Mouse (Mus musculus) midbrain, embryonic 10.5 days (tissue): Measurements from ENCODE around the gene Slc25a21. TPM values are rescaled to one million over a fixed set of nuclear protein-coding genes. Genes with fewer than 3 reads are reported as not detected.

Experiments used
- DNase-seq: peaks from one replicate; pipeline ENCODE4 v3.0.0-alpha.2; 2017; ENCODE audit warnings: low spot score
- H3K27ac ChIP-seq: fragments of 300-500 bp; sonication (generic); replicated peaks from 2 replicates; pipeline ENCODE4 v1.5.1; 2016; ENCODE audit warnings: mild to moderate bottlenecking
- H3K27me3 ChIP-seq: fragments of 300-500 bp; sonication (generic); 2 replicates; pipeline ENCODE4 v1.6.1; 2016; ENCODE audit warnings: low read depth, mild to moderate bottlenecking; ENCODE audit not compliant: poor library complexity, severe bottlenecking
- H3K36me3 ChIP-seq: fragments of 300-500 bp; sonication (generic); 2 replicates; pipeline ENCODE4 v1.6.1; 2016; ENCODE audit warnings: mild to moderate bottlenecking, moderate library complexity
- H3K4me1 ChIP-seq: fragments of 300-500 bp; sonication (generic); 2 replicates; pipeline ENCODE4 v1.6.1; 2016
- H3K4me3 ChIP-seq: fragments of 300-500 bp; sonication (generic); 2 replicates; pipeline ENCODE4 v1.5.1; 2016; ENCODE audit warnings: mild to moderate bottlenecking, moderate library complexity
- H3K9me3 ChIP-seq: fragments of 300-500 bp; sonication (generic); replicated peaks from 2 replicates; pipeline ENCODE4 v1.6.1; 2016; ENCODE audit warnings: mild to moderate bottlenecking
- WGBS: fragments of 180-500 bp; shearing (Covaris S2); methylation state at CpG from one replicate; pipeline ENCODE4 v1.1.7; 2016; 5-methylcytosine and 5-hydroxymethylcytosine counted together
- polyA plus RNA-seq: library from polyadenylated mRNA; unstranded; fragments of >200 nt; fragmentation: Nextera tagmentation; extraction: Ambion mirVana; gene quantifications from 2 replicates; pipeline ENCODE4 v1.2.1, GENCODE M21; 2016

Gene Slc25a21
- polyA plus RNA-seq, 1 experiment from 2014 or later = 4.0 TPM

GRCm38 (mm10) chr12:56820604-56821003 lies 376.7 kb downstream of the Slc25a21 start:
- Histone ChIP-seq H3K4me3 (no peak overlapping the region), H3K9me3 (no peaks in the 10 kb centered on the region), H3K27me3 (0 out of 2 replicates have a peak, but pooled peaks cover 4% of the 10 kb centered on the region), H3K4me1 (no peaks in the 10 kb centered on the region), H3K36me3 (no peaks in the 10 kb centered on the region), H3K27ac (no peak overlapping the region)
- DNase-seq = no peak
- 88% methylated on average over 2 of the region's 2 CpGs for WGBS

- H3K27ac ChIP-seq = no peak overlapping the region
- WGBS = 76% methylated on average over 2 of the region's 2 CpGs
- no peaks in the 10 kb centered on the region for H3K9me3 ChIP-seq
- peaks cover 10% of the 10 kb centered on the region for H3K4me1 ChIP-seq
- H3K4me3 ChIP-seq = no peak overlapping the region
- no peak for DNase-seq
- H3K36me3 ChIP-seq = no peaks in the 10 kb centered on the region
- no peaks in the 10 kb centered on the region for H3K27me3 ChIP-seq
Observed at GRCm38 (mm10) chr12:56807483-56807882, 389.8 kb downstream of the Slc25a21 start.

- Histone ChIP-seq H3K4me1 (peaks cover 10% of the 10 kb centered on the region), H3K27me3 (no peaks in the 10 kb centered on the region), H3K9me3 (no peaks in the 10 kb centered on the region), H3K36me3 (no peaks in the 10 kb centered on the region), H3K27ac (no peak overlapping the region), H3K4me3 (no peak overlapping the region)
- no peak for DNase-seq
- WGBS = 92% methylated on average over 2 of the region's 2 CpGs
Observed at GRCm38 (mm10) chr12:56807078-56807477, 390.2 kb downstream of the Slc25a21 start.

GRCm38 (mm10) chr12:56804487-56804886 lies 392.8 kb downstream of the Slc25a21 start:
- Histone ChIP-seq H3K27me3 (no peaks in the 10 kb centered on the region), H3K4me1 (peaks cover 10% of the 10 kb centered on the region), H3K36me3 (no peaks in the 10 kb centered on the region), H3K9me3 (no peaks in the 10 kb centered on the region), H3K4me3 (no peak overlapping the region), H3K27ac (no peak overlapping the region)
- whole genome bisulfite sequencing = 54% methylated on average over 3 of the region's 3 CpGs
- no peak for DNase-seq

GRCm38 (mm10) chr12:56798641-56799415 lies 398.4 kb downstream of the Slc25a21 start:
- Histone ChIP-seq H3K36me3 (no peaks in the 10 kb centered on the region), H3K9me3 (no peaks in the 10 kb centered on the region), H3K4me1 (no peaks in the 10 kb centered on the region), H3K27ac (no peak overlapping the region), H3K4me3 (no peak overlapping the region), H3K27me3 (no peaks in the 10 kb centered on the region)
- 67% methylated on average over 6 of the region's 6 CpGs for WGBS
- no peak for DNase-seq

GRCm38 (mm10) chr12:56789236-56789635 lies 408.0 kb downstream of the Slc25a21 start:
- Histone ChIP-seq H3K27me3 (no peaks in the 10 kb centered on the region), H3K9me3 (no peaks in the 10 kb centered on the region), H3K4me1 (peaks cover 5% of the 10 kb centered on the region; the same call in 1 of the 2 replicates), H3K36me3 (no peaks in the 10 kb centered on the region), H3K27ac (no peak overlapping the region), H3K4me3 (no peak overlapping the region)
- WGBS = 80% methylated on average over 4 of the region's 4 CpGs
- DNase-seq = no peak

GRCm38 (mm10) chr12:56785250-56785649 lies 412.0 kb downstream of the Slc25a21 start:
- WGBS = 78% methylated on average over 1 of the region's 1 CpGs

GRCm38 (mm10) chr12:56781196-56781595 lies 416.1 kb downstream of the Slc25a21 start:
- no peaks in the 10 kb centered on the region for H3K4me1 ChIP-seq
- 87% methylated on average over 5 of the region's 5 CpGs for WGBS

More at GRCm38 (mm10) chr12:56785250-56785649, 412.0 kb downstream of the Slc25a21 start:
- no peaks in the 10 kb centered on the region for H3K27me3 ChIP-seq
- no peak overlapping the region for H3K4me3 ChIP-seq
- no peak for DNase-seq
- H3K9me3 ChIP-seq = no peaks in the 10 kb centered on the region
- no peaks in the 10 kb centered on the region for H3K36me3 ChIP-seq
- no peak overlapping the region for H3K27ac ChIP-seq
- no peaks in the 10 kb centered on the region for H3K4me1 ChIP-seq

GRCm38 (mm10) chr12:56779621-56780020 lies 417.7 kb downstream of the Slc25a21 start:
- no peaks in the 10 kb centered on the region for H3K27me3 ChIP-seq
- WGBS = 89% methylated on average over 3 of the region's 3 CpGs
- H3K4me3 ChIP-seq = no peak overlapping the region
- H3K36me3 ChIP-seq = no peaks in the 10 kb centered on the region
- H3K4me1 ChIP-seq = no peaks in the 10 kb centered on the region
- no peak overlapping the region for H3K27ac ChIP-seq
- DNase-seq = no peak
- H3K9me3 ChIP-seq = no peaks in the 10 kb centered on the region

More at GRCm38 (mm10) chr12:56781196-56781595, 416.1 kb downstream of the Slc25a21 start:
- H3K36me3 ChIP-seq = no peaks in the 10 kb centered on the region
- no peak overlapping the region for H3K27ac ChIP-seq
- no peaks in the 10 kb centered on the region for H3K27me3 ChIP-seq
- no peak for DNase-seq
- no peak overlapping the region for H3K4me3 ChIP-seq
- no peaks in the 10 kb centered on the region for H3K9me3 ChIP-seq

- no peaks in the 10 kb centered on the region for H3K27me3 ChIP-seq
- no peak for DNase-seq
- no peak overlapping the region for H3K27ac ChIP-seq
- H3K4me1 ChIP-seq = no peaks in the 10 kb centered on the region
- WGBS = 78% methylated on average over 6 of the region's 6 CpGs
- H3K9me3 ChIP-seq = no peaks in the 10 kb centered on the region
- H3K36me3 ChIP-seq = no peaks in the 10 kb centered on the region
- no peak overlapping the region for H3K4me3 ChIP-seq
Observed at GRCm38 (mm10) chr12:56773941-56774340, 423.3 kb downstream of the Slc25a21 start.

- H3K9me3 ChIP-seq = no peaks in the 10 kb centered on the region
- H3K4me1 ChIP-seq = no peaks in the 10 kb centered on the region
- 88% methylated on average over 5 of the region's 5 CpGs for WGBS
- no peak overlapping the region for H3K27ac ChIP-seq
- H3K36me3 ChIP-seq = no peaks in the 10 kb centered on the region
- DNase-seq = no peak
- no peaks in the 10 kb centered on the region for H3K27me3 ChIP-seq
- H3K4me3 ChIP-seq = no peak overlapping the region
Observed at GRCm38 (mm10) chr12:56769421-56769820, 427.9 kb downstream of the Slc25a21 start.

GRCm38 (mm10) chr12:56767474-56767873 lies 429.8 kb downstream of the Slc25a21 start:
- no peaks in the 10 kb centered on the region for H3K36me3 ChIP-seq
- H3K4me3 ChIP-seq = no peak overlapping the region
- no peak for DNase-seq
- H3K9me3 ChIP-seq = no peaks in the 10 kb centered on the region
- no peaks in the 10 kb centered on the region for H3K4me1 ChIP-seq
- H3K27me3 ChIP-seq = no peaks in the 10 kb centered on the region
- no peak overlapping the region for H3K27ac ChIP-seq
- 86% methylated on average over 6 of the region's 6 CpGs for WGBS

GRCm38 (mm10) chr12:56737104-56737503 lies 460.2 kb downstream of the Slc25a21 start:
- Histone ChIP-seq H3K9me3 (no peaks in the 10 kb centered on the region), H3K27ac (no peak overlapping the region), H3K36me3 (no peaks in the 10 kb centered on the region), H3K27me3 (no peaks in the 10 kb centered on the region), H3K4me3 (no peak overlapping the region), H3K4me1 (no peaks in the 10 kb centered on the region)
- no peak for DNase-seq
- 89% methylated on average over 4 of the region's 4 CpGs for WGBS
